Mouse (Mus musculus) heart, postnatal 4 days (tissue): ENCODE measurements around the gene Nos1ap. TPM values are rescaled to one million over a fixed set of nuclear protein-coding genes. Genes with fewer than 3 reads are reported as not detected.
A peak's percentile ranks its signal among the peaks of the same experiment; 100 is the strongest.

Experiments used
- DNase-seq: peaks from one replicate; pipeline ENCODE4 v3.0.0; 2021
- total RNA-seq, 2 experiments: library from RNA; stranded (reverse); gene quantifications; 2 replicates each; pipeline ENCODE4 v1.2.3; 2021

Nos1ap gene
- total RNA-seq, 2 experiments from 2014 or later, result 19.9 to 20.0 TPM

DNA sequence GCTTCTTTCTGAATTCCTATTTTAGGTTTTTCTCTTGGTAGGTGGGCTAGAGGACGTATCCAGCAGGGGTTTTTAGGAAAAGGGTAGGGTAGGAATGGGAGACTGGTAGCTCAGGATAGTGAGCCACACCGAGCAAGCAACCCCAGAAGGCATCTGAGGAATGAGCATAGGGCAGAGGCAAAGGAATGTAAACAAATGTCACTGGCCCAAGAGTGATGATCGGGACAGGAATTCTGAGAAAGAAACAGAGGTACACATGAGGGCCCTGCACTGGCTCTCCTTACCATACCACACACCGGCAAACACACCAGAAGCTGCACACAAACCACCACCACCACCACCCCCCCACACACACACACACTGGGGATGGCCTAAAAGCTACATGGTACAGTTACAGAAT is 132.0 kb downstream of the Nos1ap start:
- no peak for DNase-seq

DNA sequence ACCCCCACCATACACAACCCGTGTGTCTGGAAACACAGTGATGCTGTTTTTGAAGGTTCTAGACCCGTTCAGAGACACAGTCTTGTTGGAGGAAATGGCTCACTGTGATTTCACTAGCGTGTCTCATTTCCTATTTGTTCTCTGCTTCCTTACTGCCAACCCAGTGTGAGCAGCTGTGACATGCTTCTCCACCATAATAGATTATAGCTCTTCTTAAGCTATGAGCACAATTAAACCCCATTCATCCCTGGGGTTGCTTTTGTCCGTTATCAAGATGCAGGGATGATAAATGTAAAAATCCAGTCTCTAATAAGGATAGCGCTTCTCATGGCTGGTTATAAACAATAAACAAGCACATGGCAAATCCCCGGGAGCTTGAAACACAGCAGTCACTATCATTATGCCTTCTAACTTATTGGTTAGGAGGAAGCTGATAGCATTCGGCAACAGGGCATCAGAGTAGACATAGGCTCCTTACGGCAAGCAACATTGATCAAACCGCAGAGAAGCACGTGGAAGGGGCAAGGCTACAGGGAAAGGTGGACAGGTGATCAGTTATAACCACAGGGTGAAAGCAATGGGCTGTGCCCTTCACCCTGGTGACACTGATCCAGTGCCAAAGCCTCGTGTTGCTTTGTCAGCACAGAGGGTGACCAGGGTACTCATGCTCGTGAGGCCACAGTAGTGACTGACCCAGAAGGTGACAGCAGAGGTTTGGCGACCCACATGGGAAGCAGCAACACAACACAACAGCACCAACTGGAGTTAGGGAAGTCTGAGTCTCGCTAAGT is 133.6 kb downstream of the Nos1ap start:
- DNase-seq, result no peak

DNA sequence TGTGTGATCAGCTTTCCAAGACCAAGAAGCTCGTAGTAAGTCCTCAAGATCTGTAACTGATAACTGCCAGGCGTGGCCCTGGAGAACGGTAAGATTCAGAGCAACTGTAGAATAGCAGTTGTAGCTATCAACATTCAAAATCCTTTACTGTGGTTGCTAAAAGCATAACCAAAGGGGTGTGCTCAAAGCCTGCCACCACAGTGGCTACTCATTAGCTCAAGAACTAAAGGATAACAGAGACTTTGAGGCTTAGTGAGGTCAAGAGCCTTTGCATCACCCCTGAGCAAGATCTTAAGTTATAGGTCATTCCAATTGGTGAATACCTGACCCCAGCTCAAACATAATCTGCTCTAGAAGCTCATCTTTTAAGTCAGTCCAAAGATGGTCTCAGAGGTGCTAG is 134.3 kb downstream of the Nos1ap start:
- DNase-seq, result no peak

DNA sequence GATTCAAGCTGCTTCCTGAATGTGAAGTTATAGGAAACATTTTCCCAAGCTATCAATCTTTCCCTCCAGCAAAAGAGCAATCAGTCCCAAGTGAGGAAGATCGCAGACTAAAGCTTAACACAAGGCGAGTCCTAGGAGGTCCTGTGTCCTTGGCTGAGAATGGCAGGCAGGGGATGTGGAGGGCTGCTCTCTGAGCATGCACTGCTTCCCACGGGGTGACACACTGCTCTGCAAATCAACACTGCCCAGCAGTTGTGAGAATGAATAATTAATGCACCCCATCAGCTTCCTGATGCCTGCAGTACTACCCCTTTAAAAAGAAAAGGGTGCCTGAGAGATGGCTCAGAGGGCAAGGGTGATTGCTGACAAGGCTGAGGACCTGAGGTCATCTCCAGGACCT is 136.2 kb downstream of the Nos1ap start:
- no peak for DNase-seq

DNA sequence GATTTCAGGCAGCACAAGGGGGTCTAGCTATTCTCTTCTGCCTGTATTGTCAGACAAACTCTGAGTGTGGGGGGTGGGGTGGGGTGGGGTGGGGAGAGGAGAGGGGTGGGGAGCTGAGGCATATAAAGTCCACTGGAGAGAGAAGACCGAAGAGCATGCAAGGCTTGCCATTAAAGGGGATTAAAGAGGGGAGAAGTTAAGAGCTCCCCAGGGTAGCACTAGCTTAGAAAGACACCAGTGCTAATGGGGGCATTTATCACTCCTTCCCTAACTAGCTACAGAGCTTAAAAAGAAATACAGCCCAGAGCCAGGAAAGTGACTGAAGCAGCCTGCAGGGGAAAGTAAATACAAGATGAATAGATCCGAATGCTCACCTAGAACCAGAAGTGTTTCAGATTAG is 141.4 kb downstream of the Nos1ap start:
- no peak for DNase-seq

DNA sequence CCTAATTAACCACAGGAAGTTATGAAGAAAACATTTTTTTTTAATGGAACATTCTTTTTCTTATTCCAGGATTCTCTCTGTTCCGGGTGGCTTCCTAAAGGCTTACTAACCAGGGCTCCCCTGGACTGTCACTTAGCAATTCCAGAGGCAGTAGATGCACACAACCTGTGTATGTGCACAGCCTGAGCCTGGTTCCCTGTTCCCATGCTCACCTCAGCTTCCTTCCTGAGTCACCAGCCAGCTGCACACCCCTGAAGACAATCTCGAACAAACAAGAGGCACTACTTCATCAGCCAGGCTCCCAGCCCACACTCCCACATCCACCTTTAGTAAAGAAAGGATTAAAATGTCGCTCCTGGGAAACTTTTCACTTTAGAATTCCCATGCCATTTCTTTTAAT is 144.2 kb downstream of the Nos1ap start:
- DNase-seq, result no peak

DNA sequence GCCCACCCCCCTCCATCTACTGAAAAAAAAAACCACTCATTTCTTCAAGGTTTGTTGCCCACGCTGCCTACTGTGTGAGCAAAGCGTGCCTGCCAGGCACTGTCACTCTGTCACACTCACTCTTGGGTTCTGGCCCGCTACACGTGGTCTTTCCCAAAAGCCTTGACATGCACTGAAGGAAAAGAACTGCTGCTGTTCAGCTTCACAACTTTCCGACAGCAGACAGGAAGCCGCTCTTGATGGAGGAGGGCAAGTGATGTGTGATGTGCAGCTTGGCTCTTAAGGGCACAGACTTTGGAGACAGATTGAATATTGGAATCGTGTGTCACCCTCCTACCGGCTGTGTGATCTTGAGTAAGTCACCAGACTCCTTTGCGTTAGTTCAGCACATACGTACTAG is 149.3 kb downstream of the Nos1ap start:
- no peak for DNase-seq

DNA sequence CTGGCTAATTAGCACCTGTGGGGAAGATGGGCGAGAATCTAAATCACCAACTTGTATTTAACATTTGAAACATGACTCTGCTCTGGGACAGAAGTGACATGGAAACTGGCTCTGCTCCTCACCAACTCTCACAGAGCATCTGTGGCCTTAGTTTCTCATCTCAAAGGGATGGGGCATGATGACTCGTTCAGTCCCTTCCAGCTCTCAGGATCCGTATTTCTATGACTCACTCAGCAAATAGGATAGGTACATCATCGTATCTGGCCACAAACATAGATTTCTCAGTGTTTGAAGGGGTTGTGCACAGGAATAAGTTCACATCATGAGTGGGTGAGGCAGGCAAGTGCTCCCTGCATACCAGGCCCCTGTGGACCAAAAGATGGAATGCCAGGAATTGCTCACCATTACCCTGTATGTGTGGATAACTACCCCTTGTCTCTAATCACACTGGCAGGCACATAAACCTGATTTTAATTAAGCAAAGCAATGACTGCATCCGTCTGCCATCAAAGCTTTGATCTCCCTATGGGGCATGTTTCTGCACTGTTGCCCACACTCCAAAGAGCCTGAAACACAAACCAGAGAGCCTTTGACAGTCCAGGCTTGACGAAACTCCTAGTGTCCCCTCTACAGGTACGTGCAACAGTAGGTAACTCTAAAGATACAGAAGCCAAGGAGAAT is 151.1 kb downstream of the Nos1ap start:
- DNase-seq, result no peak

DNA sequence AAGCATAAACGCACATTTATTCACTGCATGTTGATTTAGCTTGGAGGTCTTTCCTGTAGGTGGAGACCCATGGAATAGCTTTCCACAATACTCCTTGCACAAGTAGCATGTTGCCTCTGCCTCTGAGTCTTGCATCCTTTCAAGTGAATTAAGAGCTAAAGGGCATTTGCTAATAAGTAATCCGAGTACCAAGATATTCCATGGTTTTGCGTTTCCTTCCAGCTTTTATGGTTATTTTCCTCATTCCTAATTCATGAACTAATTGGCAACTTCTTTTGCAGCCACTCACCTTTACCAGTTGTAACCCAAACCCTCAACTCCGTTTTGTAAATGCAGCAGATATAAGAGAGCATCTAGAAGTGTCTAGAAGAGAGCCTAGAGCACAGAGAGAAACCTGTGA is 155.5 kb downstream of the Nos1ap start:
- no peak for DNase-seq

DNA sequence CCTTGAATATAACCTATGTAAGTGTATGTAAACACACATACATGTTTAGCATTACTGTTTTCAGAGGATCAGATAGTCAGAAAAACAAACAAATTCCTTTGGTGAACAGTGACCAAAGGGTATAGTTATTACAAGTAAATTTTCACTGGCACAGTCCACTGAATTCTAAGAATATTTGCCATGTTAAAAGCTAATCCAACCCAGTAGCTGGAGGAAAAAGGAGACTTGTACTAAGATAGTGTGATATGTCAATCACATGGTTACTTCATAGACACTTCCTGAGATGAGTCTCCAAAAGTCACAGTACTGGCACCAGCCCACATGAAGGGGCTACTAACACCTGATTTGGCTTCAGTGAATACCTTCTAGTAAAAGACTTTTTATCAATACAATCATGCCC is 156.0 kb downstream of the Nos1ap start:
- no peak for DNase-seq

DNA sequence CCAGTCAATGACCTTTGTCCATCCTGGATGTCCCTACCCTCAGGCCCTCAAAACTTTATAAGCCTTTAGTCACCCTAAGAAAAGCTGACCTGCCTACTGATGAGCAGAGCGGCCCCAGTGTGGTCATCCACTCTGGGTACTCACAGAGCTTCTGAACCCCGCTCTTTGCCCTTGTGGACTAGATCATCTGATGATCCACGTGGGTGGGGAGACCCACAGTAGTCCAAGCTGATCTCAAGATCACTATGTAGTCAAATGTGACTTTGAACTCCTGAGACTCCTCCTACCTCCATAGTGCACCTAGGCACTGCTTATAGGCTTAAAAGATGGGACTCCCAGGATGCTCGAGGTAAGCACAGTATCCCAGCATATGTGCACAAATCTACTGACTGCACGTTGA is 157.4 kb downstream of the Nos1ap start:
- DNase-seq, result no peak

DNA sequence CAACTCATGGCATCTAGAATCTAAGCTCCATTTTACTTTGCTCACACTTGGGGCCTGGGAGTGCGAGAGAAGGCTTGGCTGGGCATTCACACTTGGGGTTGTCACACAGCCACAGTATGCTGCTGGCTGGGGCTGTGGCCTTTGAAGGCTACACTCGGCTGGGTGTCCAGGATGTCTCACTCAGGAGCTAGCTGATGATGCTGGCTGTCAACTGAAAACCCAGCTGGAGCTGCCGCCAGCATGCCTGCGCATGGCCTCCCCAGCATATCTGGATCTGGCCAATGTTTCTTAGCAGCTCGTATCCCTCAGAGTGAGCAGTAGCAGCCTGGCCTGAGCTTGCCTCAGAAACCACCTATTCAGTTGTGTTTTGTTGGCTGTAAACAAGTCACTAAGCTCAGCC is 158.3 kb downstream of the Nos1ap start:
- peak; percentile 45 for DNase-seq

DNA sequence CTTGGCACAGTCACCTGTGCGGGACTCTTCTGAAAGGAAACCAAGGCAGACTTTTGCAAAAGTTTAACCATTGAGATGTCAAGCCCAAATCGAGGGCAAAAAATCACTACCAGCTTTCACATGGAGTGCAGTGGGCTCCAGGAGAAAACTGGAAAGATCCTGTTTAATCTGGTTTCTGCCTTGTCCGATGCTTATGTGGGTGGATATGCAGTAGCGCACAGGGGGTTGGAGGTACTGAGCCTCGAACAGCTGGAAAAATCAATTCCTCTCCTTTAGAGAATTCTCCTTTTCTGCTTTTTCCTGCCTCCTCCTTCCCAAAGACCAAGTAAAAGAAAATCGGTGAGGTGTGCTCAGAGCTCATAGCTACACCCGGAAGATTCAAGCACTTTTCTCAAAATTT is 159.0 kb downstream of the Nos1ap start:
- DNase-seq, result no peak

DNA sequence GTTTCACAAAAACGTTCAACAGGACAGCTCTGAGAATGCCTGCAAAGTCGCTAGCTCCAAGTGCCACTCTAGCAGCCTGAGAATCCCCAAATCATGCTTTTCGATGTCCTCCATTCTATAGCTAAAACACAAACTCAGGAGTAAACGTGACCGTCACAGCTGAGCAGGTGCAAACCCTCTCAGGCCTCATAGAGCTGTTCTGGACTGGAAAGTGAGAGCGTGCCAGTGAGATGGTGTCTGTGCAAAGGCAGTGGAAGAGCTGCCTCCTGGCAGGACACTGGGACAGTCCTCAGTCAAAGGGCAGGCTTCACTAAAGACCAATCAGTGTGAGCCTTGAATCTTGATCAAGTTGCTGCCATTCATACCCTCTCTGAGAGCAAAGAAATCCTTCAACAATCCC is 160.0 kb downstream of the Nos1ap start:
- no peak for DNase-seq

DNA sequence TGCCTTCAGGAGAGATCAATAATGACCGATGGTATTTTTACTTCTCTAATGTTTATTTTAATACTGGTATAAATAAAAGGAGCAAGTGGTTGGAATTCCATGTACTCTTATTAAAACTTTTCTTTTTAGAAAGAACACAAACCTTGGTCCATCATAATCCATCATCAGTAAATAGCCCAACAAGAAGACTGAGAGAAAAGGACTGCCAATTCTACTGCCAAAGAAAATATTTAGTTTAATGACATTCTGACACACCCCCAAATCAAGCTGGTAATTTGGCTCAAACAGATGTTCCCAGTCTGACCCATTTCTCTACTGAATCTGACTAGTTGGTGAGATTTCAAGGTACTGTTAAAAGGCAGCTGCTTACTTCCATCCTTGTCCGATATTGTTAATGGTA is 161.5 kb downstream of the Nos1ap start:
- no peak for DNase-seq

DNA sequence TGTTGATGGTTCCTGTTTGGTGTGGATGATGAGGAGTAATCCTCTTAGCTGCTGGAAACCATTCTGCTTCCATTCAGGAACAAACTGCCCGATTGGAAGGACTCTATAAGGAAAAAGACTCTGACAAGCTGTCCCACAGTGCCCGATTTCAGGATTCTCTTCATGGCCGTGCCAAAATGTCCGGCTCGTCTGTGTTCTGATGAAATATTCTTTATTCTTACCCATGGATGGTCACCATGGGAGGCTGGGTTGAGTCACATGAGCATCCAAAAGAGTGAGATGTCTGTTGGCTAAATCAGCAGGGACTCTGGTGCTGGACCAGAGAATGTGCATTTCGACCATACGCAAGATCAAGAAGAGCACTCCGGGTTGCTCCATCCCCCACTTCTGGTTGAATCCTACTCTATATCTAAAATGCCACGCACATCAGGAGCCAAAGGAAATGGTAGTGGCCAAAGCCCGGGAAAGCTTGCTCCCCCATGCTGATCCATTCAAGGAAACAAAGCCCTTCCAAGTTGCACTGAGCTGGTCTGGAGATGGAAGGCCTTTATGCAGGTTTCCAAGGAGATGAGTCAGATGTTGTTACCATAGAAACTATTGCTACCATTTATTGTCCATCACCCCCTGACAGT is 165.3 kb downstream of the Nos1ap start:
- DNase-seq, result no peak

DNA sequence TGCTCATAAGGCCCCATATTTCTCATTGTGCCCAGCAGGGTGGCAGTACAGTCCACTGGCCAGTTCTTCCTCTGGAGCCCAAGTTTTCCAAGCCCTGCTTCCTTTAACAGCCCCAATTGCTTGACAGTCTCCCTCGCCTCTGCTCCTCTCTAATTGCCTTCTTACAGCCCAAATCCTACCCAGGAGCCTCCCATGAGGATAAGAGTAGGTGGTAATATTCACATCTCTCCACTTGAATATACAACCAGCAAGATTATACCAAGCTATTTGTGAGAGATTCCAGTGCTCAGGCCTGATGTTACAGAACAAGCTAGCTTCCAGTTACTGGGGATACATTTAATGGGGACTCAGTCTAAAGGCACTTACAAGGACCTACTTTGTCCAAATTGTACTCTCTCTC is 166.6 kb downstream of the Nos1ap start:
- DNase-seq, result no peak

DNA sequence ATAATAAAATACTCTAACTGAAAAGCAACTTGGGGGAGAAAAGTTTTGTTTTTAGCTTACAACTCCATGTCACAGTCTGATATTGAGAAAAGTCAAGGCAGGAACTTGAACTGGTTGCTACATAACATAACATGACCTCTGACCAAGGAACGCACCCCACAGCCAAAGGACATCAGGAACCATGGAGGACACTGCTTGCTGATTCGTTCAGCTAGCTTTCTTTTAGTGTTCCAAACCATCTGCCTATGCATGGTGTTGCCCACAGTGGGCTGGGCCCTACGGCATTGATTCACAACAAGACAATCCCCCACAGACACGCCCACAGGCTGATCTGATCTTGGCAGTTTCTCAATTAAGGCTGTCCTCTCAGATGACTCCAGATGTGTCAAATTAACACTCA is 167.5 kb downstream of the Nos1ap start:
- DNase-seq, result no peak

DNA sequence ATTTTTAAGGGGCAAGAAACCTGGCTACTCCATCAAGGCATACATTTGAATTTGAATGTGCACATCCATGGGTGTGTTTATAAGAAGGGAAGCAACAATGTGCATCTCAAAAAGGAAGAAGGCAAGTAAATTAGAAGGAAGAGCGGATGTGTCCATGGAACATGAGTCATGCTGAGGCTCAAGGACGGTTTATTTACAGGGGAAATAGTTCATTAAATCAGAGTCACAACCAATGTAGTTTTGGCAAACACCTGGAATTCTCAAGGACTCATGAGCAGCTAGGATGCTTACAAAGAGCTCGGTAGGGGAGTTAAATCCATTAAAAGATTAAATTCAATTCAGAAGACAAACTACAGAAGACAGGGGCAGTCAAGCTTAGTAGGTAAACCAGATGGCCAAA is 169.7 kb downstream of the Nos1ap start:
- no peak for DNase-seq

DNA sequence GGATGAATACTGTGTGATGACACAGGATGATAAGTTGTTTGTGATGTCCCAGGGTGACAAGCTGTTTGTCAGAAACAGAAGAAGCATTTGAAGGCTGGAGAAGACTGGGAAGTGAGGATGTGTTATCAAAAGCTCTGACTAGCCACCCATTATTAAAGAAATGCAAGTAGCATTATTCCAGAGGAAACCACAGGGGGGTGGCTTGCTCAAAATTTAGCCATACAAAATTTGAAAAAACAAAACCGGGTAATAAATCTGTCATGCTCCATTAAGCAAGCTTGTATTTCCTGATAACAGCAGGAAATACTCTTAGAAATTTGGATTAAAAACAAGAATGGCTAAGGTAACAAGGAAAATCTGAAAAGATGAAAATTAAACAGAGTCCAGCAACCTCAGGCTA is 171.5 kb downstream of the Nos1ap start:
- no peak for DNase-seq

DNA sequence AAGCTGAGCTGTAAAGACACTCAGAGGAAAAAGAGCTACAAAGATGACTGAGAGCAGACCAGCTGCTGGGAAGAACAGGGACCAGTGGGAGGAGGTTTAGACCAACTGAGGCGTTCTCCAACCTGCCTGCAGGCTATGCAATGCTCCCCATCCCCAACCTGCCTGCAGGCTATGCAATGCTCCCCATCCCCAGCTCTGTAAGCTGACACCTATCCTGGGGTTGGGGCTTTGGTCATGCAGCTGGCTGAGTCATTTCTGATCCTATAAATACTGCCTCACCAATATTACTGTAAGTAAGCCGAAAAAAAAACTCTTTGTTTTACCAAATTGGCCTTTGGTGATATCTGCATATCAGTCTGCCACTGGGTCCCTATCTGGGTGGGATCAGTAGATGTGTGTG is 172.7 kb downstream of the Nos1ap start:
- DNase-seq, result no peak

DNA sequence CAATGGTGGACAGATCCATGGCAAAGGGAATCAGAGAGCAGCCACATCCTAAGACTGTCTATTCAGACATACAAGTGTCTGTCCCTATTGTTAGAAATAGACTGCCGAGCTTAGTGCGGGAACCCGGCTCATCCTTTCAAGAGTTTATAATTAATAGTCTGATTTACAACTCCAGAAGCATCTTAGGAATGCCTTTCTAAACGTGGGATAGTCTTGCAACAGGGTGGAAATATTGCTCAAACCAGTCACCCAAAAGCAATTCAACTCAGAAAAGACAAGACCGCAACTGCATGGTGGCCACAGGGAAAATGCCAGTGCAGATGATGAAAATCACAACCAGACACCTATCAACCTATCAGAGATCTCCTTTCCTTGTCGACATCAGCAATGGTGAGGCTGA is 173.5 kb downstream of the Nos1ap start:
- DNase-seq, result no peak

DNA sequence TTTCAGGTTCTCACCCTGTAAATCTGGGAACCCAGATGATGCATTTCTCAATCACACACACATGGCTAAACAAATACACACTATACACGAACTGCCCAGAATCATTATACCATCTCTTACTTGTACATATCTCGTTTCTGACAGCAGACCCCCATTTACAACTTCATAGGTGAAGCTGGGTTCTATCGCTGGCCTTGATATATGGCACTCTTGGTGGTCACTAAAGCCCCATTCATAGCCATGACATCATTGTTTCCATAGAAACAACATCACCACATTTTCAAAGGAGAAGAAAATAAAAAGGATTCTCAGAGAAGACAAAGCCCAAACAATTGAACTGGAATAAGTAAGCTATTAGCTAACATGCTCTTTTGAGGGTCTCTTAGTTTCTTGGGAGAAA is 174.3 kb downstream of the Nos1ap start:
- no peak for DNase-seq
